Mouse (Mus musculus): ENCODE measurements around the gene Epb41l1.

DNA sequence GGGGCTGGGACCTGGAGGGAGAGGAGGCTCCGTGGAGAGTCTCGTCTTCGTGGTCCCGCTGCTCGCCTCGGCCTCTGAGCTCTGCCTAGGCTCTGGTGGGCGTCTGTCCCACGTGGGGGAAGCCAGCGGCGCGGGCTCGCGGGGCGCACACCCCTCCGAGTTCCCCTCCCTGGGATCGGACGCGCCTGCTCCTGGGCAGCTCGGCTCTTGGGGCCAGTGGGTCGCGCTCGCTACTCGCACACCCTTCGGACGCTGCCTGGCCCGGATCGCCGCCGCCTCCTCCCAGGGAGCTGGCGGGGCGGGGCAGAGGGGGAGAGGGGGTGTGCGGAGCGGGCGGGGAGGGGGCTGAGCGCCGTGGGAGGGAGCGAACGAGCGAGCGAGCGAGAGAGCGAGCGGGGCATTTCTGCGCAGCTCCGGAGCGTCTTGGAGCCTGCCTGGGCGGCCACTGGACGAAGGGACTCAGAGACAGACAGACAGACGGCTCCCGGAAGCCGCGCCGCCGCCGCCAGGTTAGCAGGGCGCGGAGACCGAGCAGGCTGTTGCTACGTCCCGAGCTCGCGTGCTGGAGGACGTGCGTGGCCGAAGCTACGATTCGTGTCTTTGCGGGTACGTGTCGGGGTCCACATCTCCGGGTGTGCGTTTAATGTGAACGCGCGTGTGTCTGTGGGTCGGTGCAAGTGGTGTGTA, at the start of gene Epb41l1:
- TF ChIP-seq CTCF (conservative IDR thresholded peaks at IDR 0.05; ENCODE audit: insufficient read depth, insufficient read length, low read depth, low read length) (0 out of 2 replicates have a peak, but pooled peaks have one; percentile 26), POLR2A (IDR thresholded peaks at IDR 0.05; ENCODE audit: low read depth, low read length) (no peak)
